Mouse (Mus musculus) activated CD4-positive, CD25-positive, alpha-beta regulatory T cell, adult 4 months (primary cell): Measurements from ENCODE around the gene Kif11. TPM values are rescaled to one million over a fixed set of nuclear protein-coding genes. Genes with fewer than 3 reads are reported as not detected.

Experiments
- ATAC-seq: one replicate; pipeline ENCODE4 v1.8.0; 2017
- polyA plus RNA-seq, 2 experiments: library from polyadenylated mRNA; unstranded; fragments of 100-300 nt; shearing (Covaris generic); gene quantifications; one replicate each; pipeline ENCODE4 v1.2.1; 2017

Kif11 gene
- polyA plus RNA-seq, 2 experiments from 2014 or later: 16.6 to 21.3 TPM

DNA sequence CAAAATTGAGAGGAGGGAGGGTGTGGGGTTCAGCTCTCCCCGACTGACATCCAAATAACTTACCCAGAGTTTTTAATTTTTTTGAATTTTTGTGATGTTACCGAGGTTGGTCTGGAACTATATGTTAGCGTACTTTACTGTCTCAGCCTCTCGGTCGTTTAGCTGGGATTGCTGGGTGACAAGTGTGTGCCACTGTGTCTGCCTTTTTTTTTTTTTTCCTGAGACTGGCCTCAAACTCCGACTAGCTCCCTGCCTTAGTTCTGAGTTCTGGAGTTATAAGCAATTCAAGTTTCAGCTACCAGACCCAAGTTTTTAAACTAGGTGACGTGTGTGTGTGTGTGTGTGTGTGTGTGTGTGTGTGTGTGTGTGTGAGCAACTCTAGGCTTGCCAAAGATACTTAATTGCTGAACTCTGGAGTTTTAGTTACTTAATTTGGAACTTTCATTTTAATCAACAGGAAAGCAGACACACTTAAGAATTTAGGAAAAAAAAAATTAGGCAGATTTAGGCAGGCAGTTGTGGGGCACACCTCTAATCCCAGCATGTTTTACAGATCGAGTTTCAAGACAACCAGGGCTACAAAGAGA, 1.3 kb downstream of the Kif11 start:
- no peak for ATAC-seq

- ATAC-seq: no peak
Observed at GRCm38 (mm10) chr19:37378816-37379215, 2.6 kb downstream of the Kif11 start.

DNA sequence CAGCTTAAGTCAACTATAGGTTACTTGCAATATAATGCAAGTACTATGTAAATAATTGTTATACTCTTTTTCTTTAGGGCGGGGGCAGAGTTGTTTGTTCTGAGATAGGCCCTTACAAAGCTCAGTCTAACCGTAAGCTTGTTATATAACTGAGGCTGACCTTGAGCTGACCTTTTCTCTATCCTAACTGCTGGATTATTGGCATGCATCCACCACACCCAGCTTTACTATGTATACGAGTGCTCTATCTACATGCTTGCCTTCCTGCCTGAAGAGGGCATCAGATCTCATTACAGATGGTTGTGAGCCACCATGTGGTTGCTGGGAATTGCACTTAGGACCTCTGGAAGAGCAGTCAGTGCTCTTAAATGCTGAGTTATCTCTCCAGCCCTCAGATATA, 9.9 kb downstream of the Kif11 start:
- ATAC-seq: no peak

DNA sequence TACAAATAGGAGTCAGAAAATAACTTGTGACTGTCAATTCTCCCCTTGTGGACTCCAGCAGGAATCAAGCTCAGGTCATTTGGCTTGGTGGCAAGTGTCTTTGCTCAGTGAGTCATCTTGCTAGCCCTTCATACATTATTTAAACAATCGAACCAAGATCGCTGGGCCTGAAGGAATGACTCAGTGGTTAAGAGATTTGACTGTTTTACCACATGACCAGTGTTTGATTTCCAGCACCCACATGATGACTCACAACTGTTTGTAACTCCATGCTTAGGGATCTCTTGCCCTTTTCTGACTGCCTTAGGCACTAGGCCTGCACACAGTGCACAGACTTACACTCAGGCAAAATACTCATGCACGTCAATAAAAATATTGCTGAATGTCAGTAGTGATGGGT, 15.7 kb downstream of the Kif11 start:
- ATAC-seq: no peak

DNA sequence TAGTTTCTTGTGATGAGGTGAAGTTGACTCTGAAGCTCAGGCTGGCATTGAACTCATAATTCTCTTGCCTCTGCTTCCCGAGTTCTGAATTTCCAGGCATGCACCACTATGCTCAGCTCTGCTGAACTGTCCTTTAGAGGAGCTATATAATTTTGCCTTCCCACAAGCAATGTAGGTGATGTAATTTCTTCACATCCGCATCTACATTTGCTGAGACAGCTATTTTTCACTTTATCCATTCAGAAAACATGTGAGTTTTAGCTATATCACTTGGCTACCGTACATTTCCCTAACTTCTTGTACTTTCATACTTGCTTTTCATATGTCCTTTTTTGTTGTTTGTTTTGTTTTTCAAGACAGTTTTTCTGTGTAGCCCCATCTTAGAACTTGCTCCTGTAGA, 20.1 kb downstream of the Kif11 start:
- no peak for ATAC-seq

GRCm38 (mm10) chr19:37400936-37401335, 24.7 kb downstream of the Kif11 start:
- no peak for ATAC-seq

DNA sequence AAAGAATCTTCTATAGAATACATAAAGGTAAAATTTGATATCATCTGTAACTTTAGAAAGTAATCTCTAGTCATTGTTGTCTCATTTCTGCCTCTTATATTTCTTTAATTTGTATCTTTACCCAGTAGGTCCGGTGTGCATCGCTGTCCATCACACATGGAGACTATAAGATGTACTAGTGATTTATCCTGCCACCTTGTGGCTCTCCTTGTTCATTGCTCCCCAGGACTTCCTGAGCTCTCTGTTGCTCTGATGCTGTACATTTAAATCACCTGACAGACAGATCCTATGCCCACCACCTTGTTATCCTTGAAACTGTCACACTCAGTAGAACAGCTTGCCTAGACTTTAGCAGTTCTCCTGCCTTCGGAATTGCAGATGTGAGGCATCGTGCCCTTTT, 42.1 kb downstream of the Kif11 start:
- ATAC-seq: peak; percentile 68

DNA sequence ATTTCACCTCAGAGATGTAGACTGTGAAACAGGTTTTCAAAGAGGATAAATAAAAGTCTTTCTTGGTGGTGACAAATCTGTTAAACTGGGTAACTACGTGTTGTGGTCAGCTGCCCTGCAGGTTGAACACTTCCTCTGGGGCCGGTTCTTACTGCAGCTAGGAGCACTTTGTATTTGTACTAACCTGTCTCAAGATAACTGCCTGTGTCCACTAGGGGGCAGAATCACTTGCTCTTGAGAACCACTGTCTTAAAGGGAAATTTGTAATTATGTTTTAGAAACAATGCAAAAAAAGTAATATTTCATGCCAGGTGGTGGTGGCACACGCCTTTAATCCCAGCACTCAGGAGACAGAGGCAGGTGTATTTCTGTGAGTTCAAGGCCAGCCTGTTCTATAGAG, 43.4 kb downstream of the Kif11 start:
- peak; percentile 69 for ATAC-seq

DNA sequence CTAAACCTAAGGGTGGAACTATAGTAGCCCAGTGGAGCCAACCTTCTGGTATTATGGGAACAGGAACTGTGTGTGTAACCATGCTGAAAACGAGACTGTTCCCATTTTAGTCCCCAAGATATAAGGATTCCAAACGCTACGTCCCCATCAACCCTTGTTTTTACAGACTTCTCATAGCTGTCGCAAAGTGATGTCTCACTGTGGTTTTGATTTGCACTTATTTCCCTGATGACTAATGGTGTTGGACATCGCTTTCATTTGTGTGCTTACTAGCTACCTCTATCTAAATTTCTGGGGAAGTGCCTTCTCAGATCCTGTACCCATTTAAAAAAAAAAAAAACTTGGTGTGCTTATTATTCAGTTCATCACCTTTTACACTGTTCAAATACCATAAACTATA, 52.4 kb downstream of the Kif11 start:
- no peak for ATAC-seq

GRCm38 (mm10) chr19:37431139-37431756, 55.0 kb downstream of the Kif11 start:
- no peak for ATAC-seq

DNA sequence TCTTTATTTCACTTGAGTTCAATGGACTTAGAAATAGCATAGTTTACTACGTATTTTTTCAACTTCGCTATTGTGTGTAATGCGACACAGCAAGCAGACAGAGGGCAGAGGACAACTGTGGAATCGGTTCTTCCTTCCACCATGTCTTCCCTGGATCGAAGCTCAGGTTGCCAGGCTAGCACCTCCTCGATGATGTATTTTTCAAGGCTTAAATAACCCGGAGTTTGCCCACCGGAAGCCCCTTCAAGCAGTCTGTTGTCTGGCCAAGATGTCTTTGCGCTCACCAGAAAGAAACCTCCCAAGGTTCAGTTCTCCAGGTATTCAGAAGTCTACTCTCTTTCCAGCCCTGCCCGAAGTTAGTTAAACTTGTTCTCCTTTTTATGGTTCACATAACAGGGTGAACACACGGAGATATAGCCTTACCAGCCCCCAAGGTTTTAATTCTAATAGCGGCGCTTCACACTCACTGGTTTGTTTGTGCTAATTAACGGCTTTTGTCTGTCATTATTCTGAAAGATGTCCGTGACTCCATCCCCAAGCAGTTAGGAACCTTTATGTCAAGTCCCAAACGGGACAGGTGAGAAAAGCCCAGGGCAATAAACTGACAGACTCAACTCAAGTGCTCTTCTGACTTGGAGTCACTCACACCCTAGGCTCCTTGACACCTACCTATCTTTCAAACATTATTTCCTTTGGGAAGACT, 56.8 kb downstream of the Kif11 start:
- no peak for ATAC-seq

DNA sequence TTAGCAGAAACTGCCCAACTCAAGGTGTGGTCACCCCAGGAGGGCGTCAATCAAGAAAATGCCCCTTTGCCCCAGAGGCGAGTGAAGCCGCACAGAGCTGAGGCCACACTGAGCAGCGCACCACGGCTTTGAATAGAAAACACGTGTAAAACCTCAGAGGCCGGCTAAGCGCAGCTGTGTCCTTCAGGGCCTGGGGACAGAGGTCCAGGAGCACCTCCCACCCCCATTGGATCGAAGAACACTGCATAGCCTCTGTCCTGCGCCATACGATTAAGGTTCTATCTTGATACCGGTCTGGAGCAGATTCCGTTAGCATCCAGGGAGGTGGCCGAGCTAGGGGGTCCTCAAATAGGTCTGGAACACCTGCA, 57.7 kb downstream of the Kif11 start:
- ATAC-seq: no peak

GRCm38 (mm10) chr19:37434263-37434951, 58.2 kb downstream of the Kif11 start, which contains the start of gene Hhex:
Gene Hhex (plus strand): TSS chr19:37434810.
- peak; percentile 45 for ATAC-seq

DNA sequence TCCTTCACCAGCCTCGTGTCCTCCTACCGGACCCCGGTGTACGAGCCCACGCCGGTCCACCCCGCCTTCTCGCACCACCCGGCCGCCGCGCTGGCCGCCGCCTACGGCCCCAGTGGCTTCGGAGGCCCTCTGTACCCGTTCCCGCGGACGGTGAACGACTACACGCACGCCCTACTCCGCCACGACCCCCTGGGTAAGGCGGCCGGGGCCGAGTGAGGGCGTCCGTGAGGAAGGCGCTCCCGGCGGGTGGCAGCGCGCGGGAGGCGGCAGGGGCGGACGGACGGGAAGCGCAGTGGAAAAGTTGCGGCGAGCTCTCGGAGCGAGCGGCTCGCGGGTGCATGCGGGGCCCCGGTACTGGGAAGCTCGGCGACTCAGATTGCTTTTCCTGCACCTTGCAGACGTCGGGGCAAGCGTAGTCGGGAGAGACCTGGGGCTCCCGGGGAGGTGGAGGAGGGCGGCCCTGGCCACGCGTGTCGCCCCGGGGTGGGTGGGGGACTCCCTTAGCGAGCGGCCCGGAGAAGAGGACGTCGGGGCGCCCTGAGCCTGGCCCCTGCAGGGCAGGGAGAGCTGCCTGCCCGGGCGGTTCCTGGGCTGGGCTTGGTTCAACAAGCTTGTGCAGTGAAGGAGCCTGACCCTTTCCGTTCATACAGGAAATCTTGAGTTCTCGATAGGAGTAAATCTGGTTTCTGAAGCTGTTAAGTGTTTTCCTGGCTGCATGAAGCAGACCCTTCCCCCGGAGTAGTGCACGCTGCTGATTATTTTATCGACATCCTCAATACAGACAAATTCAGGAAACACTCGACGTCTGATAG, 59.0 kb downstream of the Kif11 start:
- peak; percentile 22 for ATAC-seq

- peak; percentile 28 for ATAC-seq
Observed at GRCm38 (mm10) chr19:37435853-37436174, 59.6 kb downstream of the Kif11 start.

GRCm38 (mm10) chr19:37436514-37437288, 60.5 kb downstream of the Kif11 start:
- ATAC-seq: no peak

DNA sequence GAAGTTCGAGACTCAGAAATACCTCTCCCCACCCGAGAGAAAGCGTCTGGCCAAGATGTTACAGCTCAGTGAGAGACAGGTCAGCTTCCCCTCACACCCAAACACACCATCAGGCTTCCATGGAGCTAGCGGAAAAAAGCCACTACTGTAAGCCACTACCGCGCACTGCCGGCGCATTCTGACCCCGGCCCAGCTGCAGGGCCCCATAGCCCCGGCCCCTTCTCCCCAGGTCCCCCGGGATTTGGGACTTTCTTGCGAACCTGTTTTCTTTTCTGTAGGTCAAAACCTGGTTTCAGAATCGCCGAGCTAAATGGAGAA, 61.0 kb downstream of the Kif11 start:
- ATAC-seq: no peak

GRCm38 (mm10) chr19:37440181-37440580, 64.0 kb downstream of the Kif11 start:
- ATAC-seq: no peak

DNA sequence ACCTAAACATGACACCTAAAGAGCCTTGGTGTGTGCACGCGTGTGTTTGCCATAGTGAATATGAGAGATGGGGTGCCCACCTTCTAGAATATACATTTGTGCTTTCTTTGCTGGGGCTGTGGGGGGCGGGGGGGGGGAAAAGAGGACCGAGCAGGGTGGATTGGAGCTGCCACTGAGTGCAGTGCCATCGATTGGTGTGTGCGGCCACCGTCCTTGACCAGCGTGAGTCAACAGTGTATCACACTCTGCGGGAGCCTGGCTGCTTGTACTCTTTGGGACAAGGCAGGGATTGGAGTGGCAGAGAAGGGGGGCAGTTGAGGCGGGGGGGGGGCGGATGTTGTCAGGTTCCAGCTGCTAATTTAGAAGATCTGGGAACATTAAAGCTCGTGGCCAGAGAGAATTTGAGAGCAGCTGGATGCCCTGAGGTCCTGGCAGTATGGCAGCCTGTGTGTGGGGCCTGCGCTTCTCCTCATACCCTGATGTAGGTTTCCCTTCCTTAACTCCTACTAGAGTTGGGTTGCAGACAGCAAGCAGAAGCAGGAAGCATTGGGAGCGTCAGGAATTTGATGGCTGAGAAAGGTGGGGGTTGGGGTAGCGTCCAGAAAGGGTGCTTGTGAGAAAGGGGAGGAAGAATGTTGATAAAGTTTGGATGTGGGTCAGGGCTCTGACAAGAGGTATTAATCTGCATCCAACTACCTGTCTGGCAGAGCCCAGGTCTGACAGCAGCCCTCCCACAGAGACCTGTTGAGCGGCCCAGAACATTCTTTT, 64.7 kb downstream of the Kif11 start:
- ATAC-seq: no peak

DNA sequence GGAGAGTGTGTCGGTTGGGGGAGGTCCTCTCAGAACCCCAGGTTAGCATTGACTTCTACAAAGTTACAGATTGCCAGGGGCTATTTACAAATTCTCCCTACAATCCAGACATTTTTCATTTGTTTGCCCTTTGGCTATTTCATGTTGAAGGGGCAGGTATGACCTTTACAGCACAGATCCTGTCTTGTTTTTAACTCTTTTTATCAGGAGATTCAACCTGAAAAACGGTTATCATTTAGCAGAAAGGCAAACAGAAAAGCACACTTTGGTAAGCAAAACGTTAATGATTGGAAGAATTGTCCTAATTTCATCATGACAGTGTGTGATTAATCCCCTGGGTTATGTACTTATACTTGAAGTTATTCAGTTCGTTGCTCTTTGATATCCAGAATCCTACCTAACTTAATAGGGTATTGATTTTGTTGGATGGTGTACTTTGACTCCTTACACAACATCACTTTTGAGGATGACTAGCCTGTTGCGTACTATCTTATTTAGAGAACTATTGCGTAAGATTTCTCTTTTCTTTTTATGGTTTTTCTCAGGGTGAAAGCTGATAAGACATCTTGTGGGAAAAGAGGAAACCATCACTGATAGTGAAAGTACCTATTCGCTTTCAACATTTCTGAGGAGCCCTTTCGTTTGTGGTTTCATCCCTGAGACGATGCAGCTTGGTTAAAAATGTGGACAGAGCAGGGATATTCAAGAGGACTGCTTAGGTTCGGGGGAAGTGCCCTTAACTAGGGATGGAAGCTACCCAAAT, 66.5 kb downstream of the Kif11 start:
- ATAC-seq: no peak
